Mouse (Mus musculus): ENCODE measurements around the gene Spns1. TPM values are rescaled to one million over a fixed set of nuclear protein-coding genes. Genes with fewer than 3 reads are reported as not detected.
"Not testable (repeated sequence)": the region's sequence is repeated elsewhere in the genome, so short reads cannot be mapped to it uniquely, and the experiment has no call there.

Spns1 gene
- polyA plus RNA-seq, 1 experiment from 2014 or later, result 92.6 TPM

DNA sequence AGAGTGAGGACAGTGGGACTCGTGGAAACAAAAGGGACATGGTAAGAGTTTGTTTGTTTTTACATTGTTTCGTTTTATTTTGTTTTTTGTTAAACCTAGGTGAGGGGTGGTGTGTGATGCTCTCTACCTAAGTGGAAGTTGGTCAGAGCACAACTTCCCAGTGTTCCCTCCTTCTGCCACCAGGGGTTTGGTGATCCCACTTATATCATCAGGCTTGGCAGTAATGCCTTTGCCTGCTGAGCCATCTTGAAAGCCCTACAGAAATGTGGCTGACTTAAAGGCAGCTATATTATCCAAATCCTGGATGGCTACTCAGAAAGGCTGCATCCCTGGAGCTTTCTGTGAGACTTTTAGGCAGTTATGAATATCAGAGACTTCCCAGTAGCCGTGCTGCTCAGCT lies 44.6 kb downstream of the Spns1 start:
- no peak overlapping the region for H3K4me2 ChIP-seq (ENCODE audit: low read length)
- H3K36me3 ChIP-seq (ENCODE audit: control insufficient read depth, insufficient read depth, low read length), result no peaks in the 10 kb centered on the region
- H3K4me1 ChIP-seq (ENCODE audit: control insufficient read depth, insufficient read depth, low read length), result no peaks in the 10 kb centered on the region
- 83% methylated on average over 3 of the region's 3 CpGs for WGBS
- no peaks in the 10 kb centered on the region for H3K9me3 ChIP-seq (replicated peaks; ENCODE audit: control insufficient read depth, low read length, poor library complexity, severe bottlenecking)
- H3K9ac ChIP-seq (ENCODE audit: low read depth, low read length), result no peak overlapping the region
- no peak for ATAC-seq
- no peak overlapping the region for H3K27ac ChIP-seq (ENCODE audit: low read length)
- H3K4me3 ChIP-seq (ENCODE audit: low read depth, low read length), result no peak overlapping the region
- H3K27me3 ChIP-seq (ENCODE audit: control insufficient read depth, insufficient read depth, low read depth, low read length), result no peaks in the 10 kb centered on the region

GRCm38 (mm10) chr7:126330693-126331092 lies 46.6 kb downstream of the Spns1 start:
- Histone ChIP-seq H3K4me2 (ENCODE audit: low read length) (no peak overlapping the region), H3K27ac (ENCODE audit: low read length) (no peak overlapping the region), H3K9ac (ENCODE audit: low read depth, low read length) (no peak overlapping the region), H3K4me3 (ENCODE audit: low read depth, low read length) (no peak overlapping the region), H3K9me3 (replicated peaks; ENCODE audit: control insufficient read depth, low read length, poor library complexity, severe bottlenecking) (no peaks in the 10 kb centered on the region), H3K4me1 (ENCODE audit: control insufficient read depth, insufficient read depth, low read length) (no peaks in the 10 kb centered on the region), H3K27me3 (ENCODE audit: control insufficient read depth, insufficient read depth, low read depth, low read length) (no peaks in the 10 kb centered on the region), H3K36me3 (ENCODE audit: control insufficient read depth, insufficient read depth, low read length) (no peaks in the 10 kb centered on the region)
- 65% methylated on average over 2 of the region's 2 CpGs for WGBS
- no peak for ATAC-seq

GRCm38 (mm10) chr7:126329907-126330645 lies 47.2 kb downstream of the Spns1 start:
- Histone ChIP-seq H3K36me3 (ENCODE audit: control insufficient read depth, insufficient read depth, low read length) (no peaks in the 10 kb centered on the region), H3K9me3 (replicated peaks; ENCODE audit: control insufficient read depth, low read length, poor library complexity, severe bottlenecking) (no peaks in the 10 kb centered on the region), H3K4me2 (ENCODE audit: low read length) (no peak overlapping the region), H3K27ac (ENCODE audit: low read length) (no peak overlapping the region), H3K27me3 (ENCODE audit: control insufficient read depth, insufficient read depth, low read depth, low read length) (0 out of 2 replicates have a peak, but pooled peaks cover 3% of the 10 kb centered on the region), H3K9ac (ENCODE audit: low read depth, low read length) (no peak overlapping the region), H3K4me3 (ENCODE audit: low read depth, low read length) (no peak overlapping the region), H3K4me1 (ENCODE audit: control insufficient read depth, insufficient read depth, low read length) (no peaks in the 10 kb centered on the region)
- ATAC-seq, result no peak
- WGBS, result 90% methylated on average over 9 of the region's 9 CpGs

DNA sequence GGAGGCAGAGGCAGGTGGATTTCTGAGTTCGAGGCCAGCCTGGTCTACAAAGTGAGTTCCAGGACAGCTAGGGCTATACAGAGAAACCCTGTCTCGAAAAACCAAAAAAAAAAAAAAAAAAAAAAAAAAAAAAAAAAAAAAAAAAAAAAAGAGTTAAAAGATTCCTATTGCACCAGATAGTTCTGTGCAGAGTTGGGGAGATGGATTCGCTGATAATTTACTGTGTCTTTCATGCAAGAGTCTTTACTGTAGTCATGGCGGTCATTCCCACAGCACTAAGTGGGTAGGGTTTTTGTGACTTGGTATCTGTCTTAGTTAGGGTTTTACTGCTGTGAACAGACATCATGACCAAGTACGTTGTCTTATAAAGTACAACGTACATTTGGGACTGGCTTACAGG lies 48.4 kb downstream of the Spns1 start:
- not testable (repeated sequence) for H3K27me3 ChIP-seq (ENCODE audit: control insufficient read depth, insufficient read depth, low read depth, low read length); H3K27ac ChIP-seq (ENCODE audit: low read length); H3K4me1 ChIP-seq (ENCODE audit: control insufficient read depth, insufficient read depth, low read length); H3K9ac ChIP-seq (ENCODE audit: low read depth, low read length); H3K4me3 ChIP-seq (ENCODE audit: low read depth, low read length); ATAC-seq; H3K36me3 ChIP-seq (ENCODE audit: control insufficient read depth, insufficient read depth, low read length); H3K4me2 ChIP-seq (ENCODE audit: low read length); H3K9me3 ChIP-seq (replicated peaks; ENCODE audit: control insufficient read depth, low read length, poor library complexity, severe bottlenecking)
- WGBS, result 97% methylated on average over 4 of the region's 6 CpGs

DNA sequence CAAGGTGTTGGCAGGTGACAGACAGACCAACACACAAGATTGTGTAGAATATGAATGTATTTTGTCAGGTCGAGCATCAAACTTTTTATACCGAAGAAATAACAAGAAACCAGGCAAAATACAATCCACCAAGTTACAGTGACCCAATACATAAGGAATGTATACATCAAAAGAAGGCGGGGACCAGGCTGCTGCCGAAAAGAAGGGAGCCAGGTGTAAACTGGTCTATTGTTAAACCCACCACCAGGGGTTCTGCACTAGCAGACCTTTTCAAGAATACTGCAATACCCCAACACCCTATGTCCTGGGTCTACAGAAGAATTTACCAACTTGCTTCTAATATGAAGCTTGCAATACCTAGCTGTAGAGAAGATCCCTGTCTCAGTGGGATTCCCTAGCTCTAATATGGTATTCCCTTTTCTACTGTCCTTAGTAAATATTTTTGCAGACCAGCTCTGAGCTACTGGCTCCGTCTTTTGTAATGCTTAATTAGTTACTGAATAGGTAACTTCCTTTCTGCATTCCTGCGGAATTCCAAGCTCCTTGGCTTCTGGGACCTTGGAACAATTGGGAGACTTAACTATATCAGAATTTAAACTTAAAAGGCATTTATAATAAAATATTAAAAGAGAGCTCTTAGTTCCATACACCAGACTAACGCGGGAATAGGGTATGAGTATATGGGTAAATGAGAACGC lies 51.5 kb downstream of the Spns1 start:
- not testable (repeated sequence) for H3K9me3 ChIP-seq (replicated peaks; ENCODE audit: control insufficient read depth, low read length, poor library complexity, severe bottlenecking); H3K27ac ChIP-seq (ENCODE audit: low read length); ATAC-seq; H3K4me3 ChIP-seq (ENCODE audit: low read depth, low read length); H3K36me3 ChIP-seq (ENCODE audit: control insufficient read depth, insufficient read depth, low read length); H3K27me3 ChIP-seq (ENCODE audit: control insufficient read depth, insufficient read depth, low read depth, low read length); H3K4me2 ChIP-seq (ENCODE audit: low read length); H3K9ac ChIP-seq (ENCODE audit: low read depth, low read length); H3K4me1 ChIP-seq (ENCODE audit: control insufficient read depth, insufficient read depth, low read length)
- 21% methylated on average over 9 of the region's 9 CpGs for WGBS

- 0 out of 2 replicates have a peak, but pooled peaks cover 3% of the 10 kb centered on the region for H3K27me3 ChIP-seq (ENCODE audit: control insufficient read depth, insufficient read depth, low read depth, low read length)
- 45% methylated on average over 3 of the region's 3 CpGs for WGBS
- no peak overlapping the region for H3K4me3 ChIP-seq (ENCODE audit: low read depth, low read length)
- H3K9me3 ChIP-seq (replicated peaks; ENCODE audit: control insufficient read depth, low read length, poor library complexity, severe bottlenecking), result no peaks in the 10 kb centered on the region
- no peak for ATAC-seq
- H3K4me2 ChIP-seq (ENCODE audit: low read length), result no peak overlapping the region
- no peak overlapping the region for H3K27ac ChIP-seq (ENCODE audit: low read length)
- no peaks in the 10 kb centered on the region for H3K4me1 ChIP-seq (ENCODE audit: control insufficient read depth, insufficient read depth, low read length)
- no peaks in the 10 kb centered on the region for H3K36me3 ChIP-seq (ENCODE audit: control insufficient read depth, insufficient read depth, low read length)
- H3K9ac ChIP-seq (ENCODE audit: low read depth, low read length), result no peak overlapping the region
These were observed 52.5 kb downstream of the Spns1 start for GRCm38 (mm10) chr7:126324791-126325190.

- Histone ChIP-seq H3K4me2 (ENCODE audit: low read length) (no peak overlapping the region), H3K27ac (ENCODE audit: low read length) (no peak overlapping the region), H3K9me3 (replicated peaks; ENCODE audit: control insufficient read depth, low read length, poor library complexity, severe bottlenecking) (no peaks in the 10 kb centered on the region), H3K9ac (ENCODE audit: low read depth, low read length) (no peak overlapping the region), H3K36me3 (ENCODE audit: control insufficient read depth, insufficient read depth, low read length) (no peaks in the 10 kb centered on the region), H3K4me3 (ENCODE audit: low read depth, low read length) (no peak overlapping the region), H3K27me3 (ENCODE audit: control insufficient read depth, insufficient read depth, low read depth, low read length) (0 out of 2 replicates have a peak, but pooled peaks cover 3% of the 10 kb centered on the region), H3K4me1 (ENCODE audit: control insufficient read depth, insufficient read depth, low read length) (no peaks in the 10 kb centered on the region)
- 8% methylated on average over 11 of the region's 11 CpGs for WGBS
- no peak for ATAC-seq
These were observed 53.5 kb downstream of the Spns1 start for GRCm38 (mm10) chr7:126323729-126324128.

Small RNAs within 50 kb of the gene (microRNA-seq; reads per million reads assigned to microRNA genes)
- not detected for gene Mir7058

Other genes starting within 250 kb of the Spns1 start
- gene Xpo6, start 176.9 kb downstream of the Spns1 start, polyA plus RNA-seq (2015; fragmentation: Nextera tagmentation; extraction: Ambion mirVana), result 49.7 and 51.0 TPM in 2 replicates
- gene Sbk1, start 104.8 kb downstream of the Spns1 start, polyA plus RNA-seq (2015; fragmentation: Nextera tagmentation; extraction: Ambion mirVana), result 233 and 251 TPM in 2 replicates
- gene Lat, start 7.9 kb downstream of the Spns1 start, polyA plus RNA-seq (2015; fragmentation: Nextera tagmentation; extraction: Ambion mirVana), result 0.87 and 1.3 TPM in 2 replicates
- 2.1 TPM in 2 replicates for gene Nfatc2ip, start 19.3 kb upstream of the Spns1 start, polyA plus RNA-seq (2015; fragmentation: Nextera tagmentation; extraction: Ambion mirVana)
- not detected in 2 replicates for gene Cd19, start 37.4 kb upstream of the Spns1 start, polyA plus RNA-seq (2015; fragmentation: Nextera tagmentation; extraction: Ambion mirVana)
- 22.9 and 23.8 TPM in 2 replicates for gene Rabep2, start 51.3 kb upstream of the Spns1 start, polyA plus RNA-seq (2015; fragmentation: Nextera tagmentation; extraction: Ambion mirVana)
- gene Atp2a1, start 85.7 kb upstream of the Spns1 start, polyA plus RNA-seq (2015; fragmentation: Nextera tagmentation; extraction: Ambion mirVana), result 0.39 and 0.71 TPM in 2 replicates
- gene Sh2b1, start 98.0 kb upstream of the Spns1 start, polyA plus RNA-seq (2015; fragmentation: Nextera tagmentation; extraction: Ambion mirVana), result 76.8 and 79.6 TPM in 2 replicates
- 121 and 127 TPM in 2 replicates for gene Tufm, start 109.9 kb upstream of the Spns1 start, polyA plus RNA-seq (2015; fragmentation: Nextera tagmentation; extraction: Ambion mirVana)
- 66.9 and 68.8 TPM in 2 replicates for gene Atxn2l, start 126.0 kb upstream of the Spns1 start, polyA plus RNA-seq (2015; fragmentation: Nextera tagmentation; extraction: Ambion mirVana)
- 177 and 184 TPM in 2 replicates for gene Eif3c, start 189.0 kb upstream of the Spns1 start, polyA plus RNA-seq (2015; fragmentation: Nextera tagmentation; extraction: Ambion mirVana)
- 0.31 TPM in 2 replicates for gene Apobr, start 207.5 kb upstream of the Spns1 start, polyA plus RNA-seq (2015; fragmentation: Nextera tagmentation; extraction: Ambion mirVana)
- 36.4 and 37.7 TPM in 2 replicates for gene Cln3, start 208.4 kb upstream of the Spns1 start, polyA plus RNA-seq (2015; fragmentation: Nextera tagmentation; extraction: Ambion mirVana)
- not detected in 2 replicates for gene Il27, start 217.5 kb upstream of the Spns1 start, polyA plus RNA-seq (2015; fragmentation: Nextera tagmentation; extraction: Ambion mirVana)